Mouse (Mus musculus): ENCODE measurements around the gene Hbb-y. TPM values are rescaled to one million over a fixed set of nuclear protein-coding genes. Genes with fewer than 3 reads are reported as not detected.
A peak's percentile ranks its signal among the peaks of the same experiment; 100 is the strongest.
"Not testable (repeated sequence)": the region's sequence is repeated elsewhere in the genome, so short reads cannot be mapped to it uniquely, and the experiment has no call there.

Hbb-y gene
- polyA plus RNA-seq, 1 experiment from 2014 or later, result 16,786 TPM

- H3K4me1 ChIP-seq (replicated peaks; ENCODE audit: control insufficient read depth, insufficient read depth, low read length), result peaks cover 10% of the 10 kb centered on the region
- DNase-seq (ENCODE audit: low spot score), result no peak
- H3K9me3 ChIP-seq (ENCODE audit: control insufficient read depth, low read length), result no peaks in the 10 kb centered on the region
- H3K9ac ChIP-seq (ENCODE audit: low read depth, low read length), result no peak overlapping the region
- peak; percentile 52 for ATAC-seq (replicated peaks; ENCODE audit: low FRiP score)
- peak overlapping the region; percentile 26 for H3K4me3 ChIP-seq (ENCODE audit: low read depth, low read length)
- WGBS, result 69% methylated on average over 3 of the region's 3 CpGs
- peak overlapping the region; percentile 75 for H3K27ac ChIP-seq (ENCODE audit: low read depth, low read length)
- no peaks in the 10 kb centered on the region for H3K36me3 ChIP-seq (ENCODE audit: control insufficient read depth, insufficient read depth, low read length)
- H3K27me3 ChIP-seq (replicated peaks; ENCODE audit: control insufficient read depth, insufficient read depth, low read length), result no peaks in the 10 kb centered on the region
- peak overlapping the region; percentile 33 for H3K4me2 ChIP-seq
These were observed 26.6 kb downstream of the Hbb-y start for GRCm38 (mm10) chr7:103826255-103826887.

DNA sequence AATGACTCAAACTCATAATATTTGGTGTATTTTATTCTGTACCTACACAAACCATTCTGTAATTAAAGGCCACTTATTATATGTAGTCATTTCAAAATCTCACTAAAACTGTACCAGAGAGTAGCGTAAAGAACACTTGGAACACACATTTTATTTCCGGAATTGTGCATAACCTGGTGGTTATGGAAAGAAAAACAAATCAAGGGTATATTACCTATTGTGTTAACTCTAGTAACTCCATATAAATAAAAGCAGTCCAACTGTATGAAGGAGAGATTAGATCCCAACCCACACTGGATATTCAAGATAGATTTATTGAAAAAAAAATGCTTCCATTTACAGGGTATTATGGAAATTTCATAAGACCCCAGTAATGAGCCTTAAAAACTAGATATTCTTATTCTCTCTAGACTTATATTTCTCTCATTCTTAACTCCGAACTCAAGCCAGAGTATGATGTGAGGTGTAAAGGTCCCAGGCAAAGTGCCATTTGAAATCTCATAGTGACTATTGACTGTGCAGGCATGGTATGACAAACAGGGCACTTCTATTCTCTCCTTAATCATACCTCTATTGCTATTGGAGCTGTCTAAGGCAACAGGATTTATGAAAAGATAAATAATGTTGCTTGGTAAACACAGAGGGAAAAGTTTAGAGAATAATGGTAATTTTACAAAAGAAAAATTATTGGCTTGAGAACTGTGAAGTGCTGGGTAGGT lies 27.3 kb downstream of the Hbb-y start:
- H3K9ac ChIP-seq (ENCODE audit: low read depth, low read length), result no peak overlapping the region
- H3K27ac ChIP-seq (ENCODE audit: low read depth, low read length), result no peak overlapping the region
- no peak for DNase-seq (ENCODE audit: low spot score)

GRCm38 (mm10) chr7:103824597-103824996 lies 28.4 kb downstream of the Hbb-y start:
- H3K4me3 ChIP-seq (ENCODE audit: low read depth, low read length), result no peak overlapping the region

More for the DNA sequence above, 27.3 kb downstream of the Hbb-y start:
- no peaks in the 10 kb centered on the region for H3K9me3 ChIP-seq (ENCODE audit: control insufficient read depth, low read length)
- no peaks in the 10 kb centered on the region for H3K27me3 ChIP-seq (replicated peaks; ENCODE audit: control insufficient read depth, insufficient read depth, low read length)
- no peak overlapping the region for H3K4me2 ChIP-seq
- WGBS, result 90% methylated on average over 3 of the region's 3 CpGs
- no peak overlapping the region for H3K4me3 ChIP-seq (ENCODE audit: low read depth, low read length)
- peak; percentile 80 for ATAC-seq (replicated peaks; ENCODE audit: low FRiP score)
- H3K36me3 ChIP-seq (ENCODE audit: control insufficient read depth, insufficient read depth, low read length), result no peaks in the 10 kb centered on the region
- peaks cover 10% of the 10 kb centered on the region for H3K4me1 ChIP-seq (replicated peaks; ENCODE audit: control insufficient read depth, insufficient read depth, low read length)

DNA sequence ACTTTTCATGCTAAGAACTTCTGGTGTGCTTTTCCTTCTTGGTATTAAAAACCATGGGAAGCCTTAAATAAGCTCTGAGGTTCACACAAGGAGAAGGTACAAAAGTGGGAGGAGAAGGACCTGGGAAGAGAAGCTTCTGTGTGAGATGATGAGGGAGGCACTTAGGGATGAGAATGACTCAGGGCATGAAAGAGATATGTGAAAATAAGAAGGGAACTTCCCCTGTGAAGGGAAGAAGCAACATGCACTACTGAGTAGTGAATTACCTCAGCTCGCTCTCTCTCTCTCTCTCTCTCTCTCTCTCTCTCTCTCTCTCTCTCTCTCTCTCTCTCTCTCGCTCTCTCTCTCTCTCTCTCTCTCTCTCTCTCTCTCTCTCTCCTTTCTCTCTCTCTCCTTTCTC lies 37.9 kb downstream of the Hbb-y start:
- H3K9ac ChIP-seq (ENCODE audit: low read depth, low read length); H3K4me1 ChIP-seq (replicated peaks; ENCODE audit: control insufficient read depth, insufficient read depth, low read length); DNase-seq (ENCODE audit: low spot score); ATAC-seq (replicated peaks; ENCODE audit: low FRiP score); H3K4me3 ChIP-seq (ENCODE audit: low read depth, low read length); H3K36me3 ChIP-seq (ENCODE audit: control insufficient read depth, insufficient read depth, low read length); H3K27me3 ChIP-seq (replicated peaks; ENCODE audit: control insufficient read depth, insufficient read depth, low read length); H3K9me3 ChIP-seq (ENCODE audit: control insufficient read depth, low read length): not testable (repeated sequence)
- peak overlapping the region; percentile 44 for H3K4me2 ChIP-seq
- H3K27ac ChIP-seq (ENCODE audit: low read depth, low read length), result peak overlapping the region; percentile 6; the same call in 1 of the 2 replicates
- WGBS, result 100% methylated on average over 1 of the region's 2 CpGs

More at GRCm38 (mm10) chr7:103824597-103824996, 28.4 kb downstream of the Hbb-y start:
- no peaks in the 10 kb centered on the region for H3K27me3 ChIP-seq (replicated peaks; ENCODE audit: control insufficient read depth, insufficient read depth, low read length)
- WGBS, result 78% methylated on average over 2 of the region's 2 CpGs
- H3K9ac ChIP-seq (ENCODE audit: low read depth, low read length), result no peak overlapping the region
- no peaks in the 10 kb centered on the region for H3K9me3 ChIP-seq (ENCODE audit: control insufficient read depth, low read length)
- DNase-seq (ENCODE audit: low spot score) (no peak), ATAC-seq (replicated peaks; ENCODE audit: low FRiP score) (no peak)
- no peaks in the 10 kb centered on the region for H3K36me3 ChIP-seq (ENCODE audit: control insufficient read depth, insufficient read depth, low read length)
- peak overlapping the region; percentile 35 for H3K4me2 ChIP-seq
- peaks cover 9% of the 10 kb centered on the region for H3K4me1 ChIP-seq (replicated peaks; ENCODE audit: control insufficient read depth, insufficient read depth, low read length)
- H3K27ac ChIP-seq (ENCODE audit: low read depth, low read length), result peak overlapping the region; percentile 84

DNA sequence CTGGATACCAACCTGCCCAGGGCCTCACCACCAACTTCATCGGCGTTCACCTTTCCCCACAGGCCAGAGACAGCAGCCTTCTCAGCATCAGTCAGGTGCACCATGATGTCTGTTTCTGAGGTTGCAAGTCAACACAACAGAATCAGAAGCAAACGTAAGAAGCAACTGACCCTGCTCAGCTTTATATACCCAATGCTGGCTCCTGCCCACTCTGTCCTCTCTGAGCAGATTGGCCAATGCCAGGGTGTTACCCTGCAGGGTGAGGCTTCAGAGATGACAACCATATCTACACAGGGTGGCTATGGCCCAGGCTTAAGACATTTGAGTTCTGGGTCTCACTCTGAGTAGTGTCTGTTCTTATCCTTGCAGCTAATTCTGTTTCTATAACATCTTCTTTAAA lies 39.2 kb downstream of the Hbb-y start, which contains the start of gene Hbb-bt:
Hbb-bt (minus strand) TSS at position 231 of the 400 bp plus-strand sequence.
- Histone ChIP-seq H3K27ac (ENCODE audit: low read depth, low read length) (peak within 1 kb of the TSS; percentile 89), H3K4me1 (replicated peaks; ENCODE audit: control insufficient read depth, insufficient read depth, low read length) (peaks cover 9% of the 10 kb centered on the region), H3K27me3 (replicated peaks; ENCODE audit: control insufficient read depth, insufficient read depth, low read length) (no peaks in the 10 kb centered on the region), H3K9ac (ENCODE audit: low read depth, low read length) (peak within 1 kb of the TSS; percentile 46; the same call in 1 of the 2 replicates), H3K4me3 (ENCODE audit: low read depth, low read length) (peak within 1 kb of the TSS; percentile 32), H3K9me3 (ENCODE audit: control insufficient read depth, low read length) (no peaks in the 10 kb centered on the region), H3K36me3 (ENCODE audit: control insufficient read depth, insufficient read depth, low read length) (no peaks in the 10 kb centered on the region), H3K4me2 (peak within 1 kb of the TSS; percentile 39)
- DNase-seq (ENCODE audit: low spot score) (no peak), ATAC-seq (replicated peaks; ENCODE audit: low FRiP score) (peak; percentile 81)
- 73% methylated on average over 3 of the region's 3 CpGs for WGBS

DNA sequence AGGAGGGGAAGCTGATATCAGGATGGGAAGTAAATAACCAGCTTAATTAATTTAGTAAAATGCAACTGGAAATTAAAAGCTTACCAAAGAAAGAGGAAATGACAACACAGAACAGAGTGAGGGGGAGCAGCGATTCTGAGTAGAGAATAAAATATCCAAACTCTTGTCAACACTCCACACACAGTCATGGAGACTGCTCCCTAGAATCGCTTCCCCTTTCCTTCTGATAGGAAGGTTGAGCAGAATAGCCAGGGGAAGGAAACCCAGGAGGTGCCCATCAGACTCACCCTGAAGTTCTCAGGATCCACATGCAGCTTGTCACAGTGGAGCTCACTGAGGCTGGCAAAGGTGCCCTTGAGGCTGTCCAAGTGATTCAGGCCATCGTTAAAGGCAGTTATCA lies 39.9 kb downstream of the Hbb-y start:
- no CpG with 5 or more reads among the region's 3 CpGs for WGBS
- H3K4me3 ChIP-seq (ENCODE audit: low read depth, low read length), result not testable (repeated sequence)

DNA sequence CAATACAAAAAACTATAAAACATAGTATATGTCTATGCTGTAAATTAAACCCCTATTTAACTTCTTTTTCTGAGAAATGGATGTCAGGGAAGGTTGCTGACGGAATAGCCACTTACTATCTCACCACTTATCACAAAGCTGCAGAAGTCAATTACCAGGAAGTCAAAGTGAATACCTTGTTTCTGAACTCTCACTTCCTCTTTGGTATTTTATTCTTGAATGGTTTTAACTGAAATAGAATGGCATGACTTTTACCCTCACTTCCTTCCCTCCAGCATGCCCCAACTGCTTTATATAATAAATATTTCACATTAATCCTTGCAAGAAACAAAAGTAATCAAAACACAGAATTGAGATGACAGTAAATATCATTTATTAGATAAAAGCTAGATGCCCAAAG lies 40.8 kb downstream of the Hbb-y start:
- Histone ChIP-seq H3K4me1 (replicated peaks; ENCODE audit: control insufficient read depth, insufficient read depth, low read length) (peaks cover 9% of the 10 kb centered on the region), H3K4me3 (ENCODE audit: low read depth, low read length) (peak overlapping the region; percentile 42), H3K36me3 (ENCODE audit: control insufficient read depth, insufficient read depth, low read length) (no peaks in the 10 kb centered on the region), H3K27ac (ENCODE audit: low read depth, low read length) (peak overlapping the region; percentile 93), H3K4me2 (peak overlapping the region; percentile 51), H3K27me3 (replicated peaks; ENCODE audit: control insufficient read depth, insufficient read depth, low read length) (no peaks in the 10 kb centered on the region), H3K9me3 (ENCODE audit: control insufficient read depth, low read length) (no peaks in the 10 kb centered on the region), H3K9ac (ENCODE audit: low read depth, low read length) (peak overlapping the region; percentile 61)
- WGBS, result 30% methylated on average over 1 of the region's 1 CpGs
- ATAC-seq (replicated peaks; ENCODE audit: low FRiP score) (peak; percentile 16), DNase-seq (ENCODE audit: low spot score) (no peak)

More for the DNA sequence above, 39.9 kb downstream of the Hbb-y start:
- H3K27me3 ChIP-seq (replicated peaks; ENCODE audit: control insufficient read depth, insufficient read depth, low read length); ATAC-seq (replicated peaks; ENCODE audit: low FRiP score); H3K9ac ChIP-seq (ENCODE audit: low read depth, low read length); H3K9me3 ChIP-seq (ENCODE audit: control insufficient read depth, low read length); H3K36me3 ChIP-seq (ENCODE audit: control insufficient read depth, insufficient read depth, low read length); H3K4me1 ChIP-seq (replicated peaks; ENCODE audit: control insufficient read depth, insufficient read depth, low read length); H3K4me2 ChIP-seq; DNase-seq (ENCODE audit: low spot score): not testable (repeated sequence)
- peak overlapping the region; percentile 89; the same call in 1 of the 2 replicates for H3K27ac ChIP-seq (ENCODE audit: low read depth, low read length)

DNA sequence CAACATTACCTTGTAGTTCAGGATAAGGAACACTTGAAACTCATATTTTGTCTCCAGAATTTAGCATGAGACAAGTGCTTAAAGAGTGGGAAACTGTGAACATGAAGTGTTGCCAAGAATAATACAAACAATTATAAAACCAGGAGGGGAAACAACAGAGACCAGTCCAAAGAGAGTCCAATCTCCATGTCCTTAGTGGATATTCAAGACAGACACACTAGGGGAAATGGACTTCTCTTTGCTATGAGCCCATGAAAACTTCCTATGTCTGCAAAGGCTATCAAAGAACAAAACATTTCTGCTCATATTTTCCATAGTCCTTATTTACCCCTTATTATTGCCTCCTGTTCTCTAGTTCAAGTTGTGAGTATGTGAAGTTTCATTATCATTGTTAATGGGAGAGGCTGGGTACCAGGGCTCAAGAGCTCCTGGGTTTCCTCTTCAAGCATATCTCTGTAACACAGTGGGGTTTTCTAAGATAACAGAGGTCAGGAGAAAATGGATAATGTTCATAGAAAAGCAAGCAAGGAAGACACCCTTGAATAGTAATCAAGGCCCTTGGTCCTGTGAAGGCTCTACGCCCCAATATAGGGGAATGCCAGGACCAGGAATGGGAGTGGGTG lies 41.7 kb downstream of the Hbb-y start:
- no peak overlapping the region for H3K9ac ChIP-seq (ENCODE audit: low read depth, low read length)
- H3K36me3 ChIP-seq (ENCODE audit: control insufficient read depth, insufficient read depth, low read length), result no peaks in the 10 kb centered on the region
- H3K9me3 ChIP-seq (ENCODE audit: control insufficient read depth, low read length), result no peaks in the 10 kb centered on the region
- H3K27ac ChIP-seq (ENCODE audit: low read depth, low read length), result peak overlapping the region; percentile 84
- DNase-seq (ENCODE audit: low spot score) (no peak), ATAC-seq (replicated peaks; ENCODE audit: low FRiP score) (peak; percentile 63)
- H3K4me1 ChIP-seq (replicated peaks; ENCODE audit: control insufficient read depth, insufficient read depth, low read length), result peaks cover 9% of the 10 kb centered on the region
- peak overlapping the region; percentile 10; the same call in 1 of the 2 replicates for H3K4me3 ChIP-seq (ENCODE audit: low read depth, low read length)
- WGBS, result 53% methylated on average over 1 of the region's 1 CpGs
- H3K4me2 ChIP-seq, result peak overlapping the region; percentile 42
- no peaks in the 10 kb centered on the region for H3K27me3 ChIP-seq (replicated peaks; ENCODE audit: control insufficient read depth, insufficient read depth, low read length)
